Mouse (Mus musculus) MEL (cell line): ENCODE data around the gene Zfp202. TPM values are rescaled to one million over a fixed set of nuclear protein-coding genes. Genes with fewer than 3 reads are reported as not detected.
"Not testable (repeated sequence)": the region's sequence is repeated elsewhere in the genome, so short reads cannot be mapped to it uniquely, and the experiment has no call there.

ENCODE experiments used
- DNase-seq: peaks from one replicate; pipeline ENCODE4 v3.0.0; 2011; ENCODE audit warnings: low read depth, low spot score
- H3K27ac ChIP-seq: 2 replicates; pipeline ENCODE4 v1.5.1; 2012; ENCODE audit warnings: low read depth, mild to moderate bottlenecking, control low read depth, low read length, moderate library complexity; ENCODE audit not compliant: control insufficient read depth
- H3K27me3 ChIP-seq, 2 experiments: fragments of 150-350 bp in 1 of 2; sonication (generic) in 1 of 2; 2 replicates each; pipeline ENCODE4 v1.6.1; 2012; ENCODE audit warnings: low read length in 2 of 2, mild to moderate bottlenecking in 2 of 2, improper control_type of control experiment in 1 of 2, moderate library complexity in 1 of 2; ENCODE audit not compliant: insufficient read depth in 2 of 2, control insufficient read depth in 1 of 2
- H3K36me3 ChIP-seq, 2 experiments: 2 replicates each; pipeline ENCODE4 v1.6.1; 2012 to 2014; ENCODE audit warnings: low read length in 2 of 2, improper control_type of control experiment in 1 of 2, inconsistent platforms in 1 of 2, mild to moderate bottlenecking in 1 of 2; ENCODE audit not compliant: insufficient read depth in 2 of 2, control insufficient read depth in 1 of 2
- H3K4me1 ChIP-seq, 2 experiments: fragments of 150-350 bp in 1 of 2; sonication (generic) in 1 of 2; 2 replicates each; pipeline ENCODE4 v1.6.1; 2012; ENCODE audit warnings: low read length in 2 of 2, improper control_type of control experiment in 1 of 2, mild to moderate bottlenecking in 1 of 2; ENCODE audit not compliant: insufficient read depth in 2 of 2, control insufficient read depth in 1 of 2
- H3K4me3 ChIP-seq, 2 experiments: fragments of 150-350 bp in 1 of 2; sonication (generic) in 1 of 2; 2 replicates each; pipeline ENCODE4 v1.5.1; 2012; ENCODE audit warnings: low read depth in 2 of 2, low read length in 2 of 2, mild to moderate bottlenecking in 2 of 2, moderate library complexity in 2 of 2, control low read depth in 1 of 2, improper control_type of control experiment in 1 of 2; ENCODE audit not compliant: control insufficient read depth in 1 of 2, insufficient read depth in 1 of 2
- H3K79me2 ChIP-seq: 2 replicates; pipeline ENCODE4 v1.6.1; 2012; ENCODE audit warnings: mild to moderate bottlenecking, low read length, moderate library complexity; ENCODE audit not compliant: control insufficient read depth, poor library complexity, insufficient read depth
- H3K9ac ChIP-seq: 2 replicates; pipeline ENCODE4 v1.6.1; 2012; ENCODE audit warnings: low read depth, mild to moderate bottlenecking, control low read depth, low read length, moderate library complexity; ENCODE audit not compliant: control insufficient read depth, poor library complexity, severe bottlenecking
- H3K9me3 ChIP-seq: fragments of 150-350 bp; sonication (generic); replicated peaks from 2 replicates; pipeline ENCODE4 v1.6.1; 2012; ENCODE audit warnings: mild to moderate bottlenecking, low read length, improper control_type of control experiment, moderate library complexity; ENCODE audit not compliant: insufficient read depth
- CTCF ChIP-seq, 3 experiments: IDR thresholded peaks in 2 of 3; conservative IDR thresholded peaks in 1 of 3; 2 replicates each; pipeline ENCODE4 v1.5.1; 2011 to 2012; ENCODE audit warnings: low read length in 3 of 3, low read depth in 2 of 3, mild to moderate bottlenecking in 2 of 3, improper control_type of control experiment in 1 of 3, inconsistent platforms in 1 of 3, mixed read lengths in 1 of 3, moderate library complexity in 1 of 3; ENCODE audit not compliant: control insufficient read depth in 1 of 3, insufficient read depth in 1 of 3, poor library complexity in 1 of 3, severe bottlenecking in 1 of 3
- ELF1 ChIP-seq: IDR thresholded peaks from 2 replicates; pipeline ENCODE4 v1.6.1; 2014; ENCODE audit warnings: low read depth, mild to moderate bottlenecking, inconsistent platforms, low read length, improper control_type of control experiment, moderate library complexity
- EP300 ChIP-seq, 2 experiments: IDR thresholded peaks; 2 replicates each; pipeline ENCODE4 v1.6.1; 2011; ENCODE audit warnings: improper control_type of control experiment in 2 of 2, low read length in 2 of 2, low read depth in 1 of 2, mild to moderate bottlenecking in 1 of 2
- GABPA ChIP-seq: IDR thresholded peaks from 2 replicates; pipeline ENCODE4 v1.6.1; 2012; ENCODE audit warnings: low read depth, mild to moderate bottlenecking, inconsistent platforms, low read length, improper control_type of control experiment, moderate library complexity
- GATA1 ChIP-seq: IDR thresholded peaks from 2 replicates; pipeline ENCODE4 v1.6.1; 2011; ENCODE audit warnings: low read depth, low read length, improper control_type of control experiment
- MAZ ChIP-seq: IDR thresholded peaks from 2 replicates; pipeline ENCODE4 v1.6.1; 2012; ENCODE audit warnings: low read depth, mild to moderate bottlenecking, inconsistent platforms, low read length, improper control_type of control experiment
- MEF2A ChIP-seq: IDR thresholded peaks from 2 replicates; pipeline ENCODE4 v1.6.1; 2014; ENCODE audit warnings: low read depth, mild to moderate bottlenecking, inconsistent platforms, low read length, improper control_type of control experiment; ENCODE audit not compliant: poor library complexity, insufficient replicate concordance, severe bottlenecking; ENCODE audit errors: extremely low read depth
- MXI1 ChIP-seq: IDR thresholded peaks from 2 replicates; pipeline ENCODE4 v1.6.1; 2011; ENCODE audit warnings: mild to moderate bottlenecking, low read depth, low read length, improper control_type of control experiment
- MYC ChIP-seq: IDR thresholded peaks from 2 replicates; pipeline ENCODE4 v1.6.1; 2011; ENCODE audit warnings: low read depth, mild to moderate bottlenecking, low read length, improper control_type of control experiment, moderate library complexity
- NELFE ChIP-seq: IDR thresholded peaks from 2 replicates; pipeline ENCODE4 v1.6.1; 2011; ENCODE audit warnings: low read depth, low read length, improper control_type of control experiment
- POLR2A ChIP-seq, 2 experiments: IDR thresholded peaks; 2 replicates each; pipeline ENCODE4 v1.6.1; 2011 to 2012; ENCODE audit warnings: low read length in 2 of 2, mild to moderate bottlenecking in 2 of 2, control low read depth in 1 of 2, improper control_type of control experiment in 1 of 2, low read depth in 1 of 2, moderate library complexity in 1 of 2; ENCODE audit not compliant: control insufficient read depth in 1 of 2, insufficient read depth in 1 of 2, poor library complexity in 1 of 2
- POLR2AphosphoS2 ChIP-seq: IDR thresholded peaks from 2 replicates; pipeline ENCODE4 v1.6.1; 2011; ENCODE audit warnings: low read length, improper control_type of control experiment
- RCOR1 ChIP-seq: IDR thresholded peaks from 2 replicates; pipeline ENCODE4 v1.6.1; 2012; ENCODE audit warnings: low read depth, mild to moderate bottlenecking, inconsistent platforms, low read length, improper control_type of control experiment
- TAL1 ChIP-seq: IDR thresholded peaks from 2 replicates; pipeline ENCODE4 v1.6.1; 2012; ENCODE audit warnings: mild to moderate bottlenecking, inconsistent platforms, low read length, moderate library complexity, mixed read lengths
- TCF12 ChIP-seq: IDR thresholded peaks from 2 replicates; pipeline ENCODE4 v1.6.1; 2014; ENCODE audit warnings: low read depth, mild to moderate bottlenecking, inconsistent platforms, low read length, improper control_type of control experiment, moderate library complexity
- USF1 ChIP-seq: IDR thresholded peaks from 2 replicates; pipeline ENCODE4 v1.6.1; 2014; ENCODE audit warnings: low read depth, mild to moderate bottlenecking, inconsistent platforms, low read length, improper control_type of control experiment, moderate library complexity
- ZC3H11A ChIP-seq: IDR thresholded peaks from 2 replicates; pipeline ENCODE4 v1.6.1; 2012; ENCODE audit warnings: low read depth, mild to moderate bottlenecking, inconsistent platforms, low read length, improper control_type of control experiment
- ZNF384 ChIP-seq: IDR thresholded peaks from 2 replicates; pipeline ENCODE4 v1.6.1; 2012; ENCODE audit warnings: low read depth, mild to moderate bottlenecking, inconsistent platforms, low read length, improper control_type of control experiment
- polyA plus RNA-seq, 2 experiments: library from polyadenylated mRNA; stranded (reverse) in 1 of 2; unstranded in 1 of 2; fragments of >175 nt in 1 of 2; fragments of >200 nt in 1 of 2; gene quantifications; 2 replicates each; pipeline versions ENCODE4 v1.2.1 to v1.2.4; 2012; ENCODE audit warnings: low replicate concordance in 2 of 2, low read depth in 1 of 2; ENCODE audit not compliant: insufficient read length in 2 of 2, insufficient read depth in 1 of 2, missing spikeins in 1 of 2
- total RNA-seq: library from RNA; depleted of rRNA; stranded (reverse); fragments of 300-350 nt; gene quantifications from 2 replicates; pipeline ENCODE4 v1.2.3, GENCODE M21; 2012

Gene Zfp202
- total and polyA plus RNA-seq, 3 experiments, result 2.7 to 2.8 TPM; not detected in 1

DNA sequence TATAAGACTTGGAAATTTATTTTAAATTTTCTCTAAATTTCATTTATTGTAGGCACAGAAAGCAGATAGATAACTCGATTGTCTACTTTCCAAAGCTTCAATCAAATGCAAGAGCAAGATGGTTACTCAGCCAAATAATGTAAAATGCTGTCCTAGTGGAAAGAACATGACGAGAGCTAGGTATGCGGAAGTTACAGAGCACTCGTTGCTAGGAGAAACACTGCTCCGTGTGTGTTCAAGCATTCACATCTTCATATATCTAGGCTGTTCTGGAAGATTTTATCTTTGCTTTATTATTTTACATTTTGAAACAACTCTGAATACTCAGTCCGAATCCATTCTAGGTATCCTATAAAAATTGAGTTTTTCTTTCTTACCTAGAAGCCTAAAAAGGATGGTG, 15.1 kb upstream of the Zfp202 start:
- Histone ChIP-seq H3K4me1 (no peaks in the 10 kb centered on the region), H3K27ac (no peak overlapping the region), H3K4me3 (no peak overlapping the region), H3K9me3 (no peaks in the 10 kb centered on the region), H3K9ac (no peak overlapping the region), H3K36me3 (no peaks in the 10 kb centered on the region), H3K79me2 (no peaks in the 10 kb centered on the region)
- no peak for DNase-seq
- TF ChIP-seq ZC3H11A, result no peak
- no peak for TF ChIP-seq NELFE
- no peak for TF ChIP-seq ELF1
- TF ChIP-seq TCF12, result no peak
- no peak for TF ChIP-seq TAL1
- TF ChIP-seq POLR2A (IDR thresholded peaks at IDR 0.05; ENCODE audit: control insufficient read depth in 1 of 2, insufficient read depth in 1 of 2, low read depth in 1 of 2, low read length in 2 of 2, poor library complexity in 1 of 2), result no peak
- TF ChIP-seq EP300 (IDR thresholded peaks at IDR 0.05; ENCODE audit: low read depth in 1 of 2, low read length in 2 of 2), result no peak
- no peak for TF ChIP-seq RCOR1
- TF ChIP-seq, all 39 proteins: peak for 0
- H3K27me3 ChIP-seq, result no peaks in the 10 kb centered on the region

DNA sequence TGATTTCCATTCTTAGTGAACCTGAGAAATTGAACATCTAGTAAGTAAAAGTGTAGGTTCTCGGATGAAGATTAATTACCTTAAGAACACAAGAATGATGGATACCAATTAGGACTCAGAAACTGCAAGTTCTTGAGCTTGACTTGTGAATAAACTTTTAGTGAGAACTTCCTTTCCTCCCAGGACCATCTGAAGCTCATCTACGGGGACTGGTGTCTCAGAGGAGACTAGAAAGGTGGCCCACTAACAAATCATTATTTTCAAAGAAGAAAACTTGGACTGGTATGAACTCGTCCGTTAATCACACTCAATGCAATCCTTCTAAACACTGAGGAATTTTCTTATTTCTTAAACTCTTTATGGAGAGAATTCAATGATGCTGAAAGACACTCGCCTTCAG, 11.5 kb upstream of the Zfp202 start, which contains the start of gene Olfr986:
TSS of gene Olfr986 (plus strand) at position 301 of the 400 bp plus-strand sequence.
- no peak for DNase-seq
- no peaks in the 10 kb centered on the region for H3K4me1 ChIP-seq
- H3K9me3 ChIP-seq, result no peaks in the 10 kb centered on the region
- TF ChIP-seq GATA1 (no peak), MXI1 (no peak), ZNF384 (no peak), POLR2AphosphoS2 (no peak), MEF2A (no peak), USF1 (no peak), MAZ (no peak), ELF1 (no peak), ZC3H11A (no peak), EP300 (IDR thresholded peaks at IDR 0.05; ENCODE audit: low read depth in 1 of 2, low read length in 2 of 2) (no peak), POLR2A (IDR thresholded peaks at IDR 0.05; ENCODE audit: control insufficient read depth in 1 of 2, insufficient read depth in 1 of 2, low read depth in 1 of 2, low read length in 2 of 2, poor library complexity in 1 of 2) (no peak), GABPA (no peak), CTCF (IDR thresholded peaks at IDR 0.05 in 2 of 3, conservative IDR thresholded peaks at IDR 0.05 in 1 of 3; ENCODE audit: control insufficient read depth in 1 of 3, insufficient read depth in 1 of 3, low read depth in 2 of 3, low read length in 3 of 3, poor library complexity in 1 of 3, severe bottlenecking in 1 of 3) (no peak), MYC (no peak)
- H3K27me3 ChIP-seq, result no peaks in the 10 kb centered on the region
- H3K4me3 ChIP-seq, result no peak within 1 kb of the TSS
- no peaks in the 10 kb centered on the region for H3K79me2 ChIP-seq
- H3K36me3 ChIP-seq, result no peaks in the 10 kb centered on the region
- H3K9ac ChIP-seq, result no peak within 1 kb of the TSS
- H3K27ac ChIP-seq, result no peak within 1 kb of the TSS

DNA sequence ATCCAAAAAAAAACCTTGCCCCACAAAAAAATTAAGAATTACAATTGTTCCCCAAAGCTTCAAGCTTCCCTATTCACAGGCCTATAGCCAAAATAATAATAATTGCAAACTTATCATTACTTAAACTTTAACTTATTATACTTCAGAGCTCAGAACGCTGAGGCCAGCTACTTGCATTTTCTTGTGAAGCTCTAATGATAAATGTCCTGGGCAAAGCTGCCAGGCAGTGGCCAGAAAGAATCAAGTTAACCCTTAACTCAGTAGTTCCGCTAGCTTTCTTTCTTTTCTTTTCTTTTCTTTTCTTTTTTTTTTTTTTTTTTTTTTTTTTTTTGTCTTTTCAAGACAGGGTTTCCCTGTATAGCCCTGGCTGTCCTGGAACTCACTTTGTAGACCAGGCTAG, 7.0 kb upstream of the Zfp202 start:
- H3K4me3 ChIP-seq, DNase-seq: not testable (repeated sequence)

More for the DNA sequence above, 7.0 kb upstream of the Zfp202 start:
- H3K9me3 ChIP-seq, H3K9ac ChIP-seq, H3K27me3 ChIP-seq, H3K36me3 ChIP-seq, H3K4me1 ChIP-seq, H3K27ac ChIP-seq, H3K79me2 ChIP-seq: not testable (repeated sequence)
